Mouse (Mus musculus) MEL (cell line): ENCODE results near the gene Serpinb5. TPM values are rescaled to one million over a fixed set of nuclear protein-coding genes. Genes with fewer than 3 reads are reported as not detected.
A peak's percentile ranks its signal among the peaks of the same experiment; 100 is the strongest.

Experiments
- DNase-seq: peaks from one replicate; pipeline ENCODE4 v3.0.0; 2011; ENCODE audit warnings: low read depth, low spot score
- H3K27ac ChIP-seq: 2 replicates; pipeline ENCODE4 v1.5.1; 2012; ENCODE audit warnings: low read depth, mild to moderate bottlenecking, control low read depth, low read length, moderate library complexity; ENCODE audit not compliant: control insufficient read depth
- H3K27me3 ChIP-seq, 2 experiments: fragments of 150-350 bp in 1 of 2; sonication (generic) in 1 of 2; 2 replicates each; pipeline ENCODE4 v1.6.1; 2012; ENCODE audit warnings: low read length in 2 of 2, mild to moderate bottlenecking in 2 of 2, improper control_type of control experiment in 1 of 2, moderate library complexity in 1 of 2; ENCODE audit not compliant: insufficient read depth in 2 of 2, control insufficient read depth in 1 of 2
- H3K36me3 ChIP-seq, 2 experiments: 2 replicates each; pipeline ENCODE4 v1.6.1; 2012 to 2014; ENCODE audit warnings: low read length in 2 of 2, improper control_type of control experiment in 1 of 2, inconsistent platforms in 1 of 2, mild to moderate bottlenecking in 1 of 2; ENCODE audit not compliant: insufficient read depth in 2 of 2, control insufficient read depth in 1 of 2
- H3K4me1 ChIP-seq, 2 experiments: fragments of 150-350 bp in 1 of 2; sonication (generic) in 1 of 2; 2 replicates each; pipeline ENCODE4 v1.6.1; 2012; ENCODE audit warnings: low read length in 2 of 2, improper control_type of control experiment in 1 of 2, mild to moderate bottlenecking in 1 of 2; ENCODE audit not compliant: insufficient read depth in 2 of 2, control insufficient read depth in 1 of 2
- H3K4me3 ChIP-seq, 2 experiments: fragments of 150-350 bp in 1 of 2; sonication (generic) in 1 of 2; 2 replicates each; pipeline ENCODE4 v1.5.1; 2012; ENCODE audit warnings: low read depth in 2 of 2, low read length in 2 of 2, mild to moderate bottlenecking in 2 of 2, moderate library complexity in 2 of 2, control low read depth in 1 of 2, improper control_type of control experiment in 1 of 2; ENCODE audit not compliant: control insufficient read depth in 1 of 2, insufficient read depth in 1 of 2
- H3K79me2 ChIP-seq: 2 replicates; pipeline ENCODE4 v1.6.1; 2012; ENCODE audit warnings: mild to moderate bottlenecking, low read length, moderate library complexity; ENCODE audit not compliant: control insufficient read depth, poor library complexity, insufficient read depth
- H3K9ac ChIP-seq: 2 replicates; pipeline ENCODE4 v1.6.1; 2012; ENCODE audit warnings: low read depth, mild to moderate bottlenecking, control low read depth, low read length, moderate library complexity; ENCODE audit not compliant: control insufficient read depth, poor library complexity, severe bottlenecking
- H3K9me3 ChIP-seq: fragments of 150-350 bp; sonication (generic); replicated peaks from 2 replicates; pipeline ENCODE4 v1.6.1; 2012; ENCODE audit warnings: mild to moderate bottlenecking, low read length, improper control_type of control experiment, moderate library complexity; ENCODE audit not compliant: insufficient read depth
- EP300 ChIP-seq, 2 experiments: IDR thresholded peaks; 2 replicates each; pipeline ENCODE4 v1.6.1; 2011; ENCODE audit warnings: improper control_type of control experiment in 2 of 2, low read length in 2 of 2, low read depth in 1 of 2, mild to moderate bottlenecking in 1 of 2
- SIN3A ChIP-seq: IDR thresholded peaks from 2 replicates; pipeline ENCODE4 v1.6.1; 2012; ENCODE audit warnings: low read length, improper control_type of control experiment, inconsistent platforms
- polyA plus RNA-seq, 2 experiments: library from polyadenylated mRNA; stranded (reverse) in 1 of 2; unstranded in 1 of 2; fragments of >175 nt in 1 of 2; fragments of >200 nt in 1 of 2; gene quantifications; 2 replicates each; pipeline versions ENCODE4 v1.2.1 to v1.2.4; 2012; ENCODE audit warnings: low replicate concordance in 2 of 2, low read depth in 1 of 2; ENCODE audit not compliant: insufficient read length in 2 of 2, insufficient read depth in 1 of 2, missing spikeins in 1 of 2
- total RNA-seq: library from RNA; depleted of rRNA; stranded (reverse); fragments of 300-350 nt; gene quantifications from 2 replicates; pipeline ENCODE4 v1.2.3, GENCODE M21; 2012; rRNA removed

Serpinb5 gene
- total and polyA plus RNA-seq, 3 experiments: not detected

DNA sequence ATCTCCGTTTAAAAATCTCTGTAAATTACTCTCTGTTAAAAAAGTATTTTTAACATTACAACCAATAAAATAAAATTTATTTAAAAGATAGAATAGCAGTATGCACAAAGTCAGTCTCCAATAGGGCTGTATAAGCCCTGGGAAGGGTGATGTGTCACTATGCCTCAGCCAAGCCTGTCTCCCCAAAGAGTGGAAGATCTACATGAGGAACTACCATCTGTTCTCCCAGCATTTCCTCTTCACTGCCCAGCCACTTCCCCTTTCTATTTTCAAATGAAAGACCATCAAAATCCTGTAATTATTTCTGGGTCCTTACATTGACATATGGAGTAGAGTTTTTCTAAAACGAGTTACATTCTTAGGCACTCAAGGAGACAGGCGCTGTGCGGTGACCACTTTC is 71.0 kb downstream of the Serpinb5 start:
- peaks cover 0 to 5% of the 10 kb centered on the region in 2 experiments; a peak in 3 of 4 replicates for H3K4me1 ChIP-seq
- H3K4me3 ChIP-seq: no peak overlapping the region
- H3K27me3 ChIP-seq: peaks cover 0 to under 1% of the 10 kb centered on the region in 2 experiments; a peak in 1 of 4 replicates
- TF ChIP-seq SIN3A (no peak), EP300 (IDR thresholded peaks at IDR 0.05; ENCODE audit: low read depth in 1 of 2, low read length in 2 of 2) (peak in 1 of 2 experiments; percentile 32; a peak in 1 of 4 replicates)
- no peak overlapping the region for H3K27ac ChIP-seq
- H3K79me2 ChIP-seq: no peaks in the 10 kb centered on the region
- no peak overlapping the region for H3K9ac ChIP-seq
- H3K36me3 ChIP-seq: peaks cover 0 to 2% of the 10 kb centered on the region in 2 experiments; a peak in 2 of 4 replicates
- DNase-seq: peak; percentile 59
- no peaks in the 10 kb centered on the region for H3K9me3 ChIP-seq

Other genes starting within 250 kb of the Serpinb5 start
- gene Bcl2, start 146.9 kb upstream of the Serpinb5 start, total RNA-seq: 26.0 and 30.9 TPM in 2 replicates
- gene Bcl2, start 146.9 kb upstream of the Serpinb5 start, polyA plus RNA-seq: 10 to 100 TPM; 38.8 to 87.0 TPM
- gene Kdsr, start 101.4 kb upstream of the Serpinb5 start, total RNA-seq: 15.1 and 15.3 TPM in 2 replicates
- 10 to 100 TPM in 1 of 2 experiments, not detected in 1; 20.3 TPM for gene Kdsr, start 101.4 kb upstream of the Serpinb5 start, polyA plus RNA-seq
- 65.3 and 80.4 TPM in 2 replicates for gene Vps4b, start 64.4 kb upstream of the Serpinb5 start, total RNA-seq
- gene Vps4b, start 64.4 kb upstream of the Serpinb5 start, polyA plus RNA-seq: 10 to 100 TPM; 43.9 to 91.1 TPM
- gene Serpinb12, start 73.3 kb downstream of the Serpinb5 start, total RNA-seq: not detected in 2 replicates
- gene Serpinb12, start 73.3 kb downstream of the Serpinb5 start, polyA plus RNA-seq: not detected
- gene Serpinb13, start 119.8 kb downstream of the Serpinb5 start, total RNA-seq: not detected in 2 replicates
- not detected for gene Serpinb13, start 119.8 kb downstream of the Serpinb5 start, polyA plus RNA-seq
- gene Serpinb3a, start 191.1 kb downstream of the Serpinb5 start, total RNA-seq: not detected in 2 replicates
- not detected for gene Serpinb3a, start 191.1 kb downstream of the Serpinb5 start, polyA plus RNA-seq
- gene Serpinb3d, start 222.3 kb downstream of the Serpinb5 start, total RNA-seq: not detected in 2 replicates
- not detected for gene Serpinb3d, start 222.3 kb downstream of the Serpinb5 start, polyA plus RNA-seq